Mouse (Mus musculus) heart, embryonic 14.5 days (tissue): ENCODE measurements around the gene Psmg3. TPM values are rescaled to one million over a fixed set of nuclear protein-coding genes. Genes with fewer than 3 reads are reported as not detected.

Experiments used
- ATAC-seq: fragments of 200-750 bp; cut with Nextera tagmentation; 2 replicates; pipeline ENCODE4 v1.8.0; 2017; ENCODE audit warnings: low read depth, moderate TSS enrichment; ENCODE audit not compliant: insufficient number of reproducible peaks, insufficient read depth, low FRiP score
- H3K27ac ChIP-seq, 2 experiments: fragments of 200-500 bp in 1 of 2; fragments of 300-500 bp in 1 of 2; sonication (generic) in 1 of 2; replicated peaks in 1 of 2; 2 replicates each; pipeline ENCODE4 v1.5.1; 2012 to 2014; ENCODE audit warnings: low read depth in 2 of 2, low read length in 2 of 2, control low read depth in 1 of 2, mild to moderate bottlenecking in 1 of 2, mixed read lengths in 1 of 2; ENCODE audit not compliant: control insufficient read depth in 1 of 2, insufficient read depth in 1 of 2
- H3K27me3 ChIP-seq: fragments of 300-500 bp; sonication (generic); 2 replicates; pipeline ENCODE4 v1.6.1; 2014; ENCODE audit warnings: mild to moderate bottlenecking, low read length, control low read depth; ENCODE audit not compliant: control insufficient read depth, insufficient read depth
- H3K36me3 ChIP-seq: fragments of 300-500 bp; sonication (generic); 2 replicates; pipeline ENCODE4 v1.6.1; 2014; ENCODE audit warnings: mild to moderate bottlenecking, control low read depth, low read length, mixed read lengths; ENCODE audit not compliant: control insufficient read depth, insufficient read depth
- H3K4me1 ChIP-seq, 2 experiments: fragments of 200-500 bp in 1 of 2; fragments of 300-500 bp in 1 of 2; sonication (generic) in 1 of 2; 2 replicates each; pipeline ENCODE4 v1.6.1; 2012 to 2014; ENCODE audit warnings: low read length in 2 of 2, control low read depth in 1 of 2, mixed read lengths in 1 of 2; ENCODE audit not compliant: control insufficient read depth in 2 of 2, insufficient read depth in 2 of 2
- H3K4me2 ChIP-seq: fragments of 300-500 bp; sonication (generic); 2 replicates; pipeline ENCODE4 v1.6.1; 2014; ENCODE audit warnings: mild to moderate bottlenecking, low read length
- H3K4me3 ChIP-seq, 2 experiments: fragments of 200-500 bp in 1 of 2; fragments of 300-500 bp in 1 of 2; sonication (generic) in 1 of 2; 2 replicates each; pipeline ENCODE4 v1.5.1; 2012 to 2014; ENCODE audit warnings: low read length in 2 of 2, mild to moderate bottlenecking in 2 of 2, control low read depth in 1 of 2, low read depth in 1 of 2, moderate library complexity in 1 of 2; ENCODE audit not compliant: control insufficient read depth in 1 of 2, insufficient read depth in 1 of 2
- H3K9ac ChIP-seq: fragments of 300-500 bp; sonication (generic); 2 replicates; pipeline ENCODE4 v1.6.1; 2014; ENCODE audit warnings: mild to moderate bottlenecking, low read length
- H3K9me3 ChIP-seq: fragments of 300-500 bp; sonication (generic); 2 replicates; pipeline ENCODE4 v1.6.1; 2016; ENCODE audit warnings: low read length, control low read depth; ENCODE audit not compliant: control insufficient read depth
- WGBS: fragments of 180-500 bp; shearing (Covaris S2); extraction: QIAGEN DNeasy Blood & Tissue Kit; methylation state at CpG from one replicate; pipeline ENCODE4 v1.1.7; 2014; 5-methylcytosine and 5-hydroxymethylcytosine counted together
- polyA plus RNA-seq: library from polyadenylated mRNA; unstranded; fragments of >200 nt; fragmentation: Nextera tagmentation; extraction: Ambion mirVana; gene quantifications from 2 replicates; pipeline ENCODE4 v1.2.1, GENCODE M21; 2014

The Psmg3 gene
- polyA plus RNA-seq, 1 experiment from 2014 or later: 44.5 TPM

GRCm38 (mm10) chr5:139838476-139838892 is 11.8 kb upstream of the Psmg3 start:
- peaks cover 3% of the 10 kb centered on the region for H3K27me3 ChIP-seq
- H3K9ac ChIP-seq: no peak overlapping the region
- no peak overlapping the region for H3K4me3 ChIP-seq
- no peaks in the 10 kb centered on the region for H3K9me3 ChIP-seq
- no peak overlapping the region for H3K27ac ChIP-seq
- no peak; the same call in 1 of the 2 replicates for ATAC-seq
- no peak overlapping the region for H3K4me2 ChIP-seq
- H3K4me1 ChIP-seq: no peaks in the 10 kb centered on the region
- no peaks in the 10 kb centered on the region for H3K36me3 ChIP-seq
- WGBS: 15% methylated on average over 2 of the region's 2 CpGs

GRCm38 (mm10) chr5:139835706-139836105 is 9.0 kb upstream of the Psmg3 start:
- Histone ChIP-seq H3K27ac (no peak overlapping the region), H3K27me3 (no peaks in the 10 kb centered on the region; the same call in 1 of the 2 replicates), H3K4me3 (no peak overlapping the region), H3K4me1 (no peaks in the 10 kb centered on the region), H3K4me2 (no peak overlapping the region), H3K9me3 (no peaks in the 10 kb centered on the region), H3K9ac (no peak overlapping the region), H3K36me3 (no peaks in the 10 kb centered on the region)
- 73% methylated on average over 7 of the region's 7 CpGs for WGBS
- no peak for ATAC-seq

- Histone ChIP-seq H3K9me3 (no peaks in the 10 kb centered on the region), H3K4me1 (no peaks in the 10 kb centered on the region), H3K36me3 (no peaks in the 10 kb centered on the region), H3K27ac (no peak overlapping the region), H3K4me2 (no peak overlapping the region), H3K27me3 (no peaks in the 10 kb centered on the region; the same call in 1 of the 2 replicates), H3K9ac (no peak overlapping the region), H3K4me3 (no peak overlapping the region)
- WGBS: 50% methylated on average over 7 of the region's 7 CpGs
- no peak for ATAC-seq
These were observed 5.4 kb upstream of the Psmg3 start for GRCm38 (mm10) chr5:139832125-139832524.

GRCm38 (mm10) chr5:139830734-139831133 is 4.0 kb upstream of the Psmg3 start:
- no peak overlapping the region for H3K27ac ChIP-seq
- H3K9me3 ChIP-seq: no peaks in the 10 kb centered on the region
- H3K4me3 ChIP-seq: no peak overlapping the region
- no peaks in the 10 kb centered on the region for H3K27me3 ChIP-seq
- no peak overlapping the region for H3K4me2 ChIP-seq
- 83% methylated on average over 3 of the region's 3 CpGs for WGBS
- no peaks in the 10 kb centered on the region for H3K36me3 ChIP-seq
- peaks cover 5 to 6% of the 10 kb centered on the region in 2 experiments for H3K4me1 ChIP-seq
- no peak for ATAC-seq
- H3K9ac ChIP-seq: no peak overlapping the region

GRCm38 (mm10) chr5:139829384-139829783 is 2.7 kb upstream of the Psmg3 start:
- H3K36me3 ChIP-seq: peaks cover 5% of the 10 kb centered on the region; the same call in 1 of the 2 replicates
- ATAC-seq: no peak
- WGBS: 63% methylated on average over 13 of the region's 13 CpGs
- H3K4me1 ChIP-seq: peaks cover 7 to 10% of the 10 kb centered on the region in 2 experiments
- H3K27ac ChIP-seq: no peak overlapping the region
- H3K27me3 ChIP-seq: no peaks in the 10 kb centered on the region
- no peak overlapping the region for H3K9ac ChIP-seq
- no peak overlapping the region for H3K4me2 ChIP-seq
- no peaks in the 10 kb centered on the region for H3K9me3 ChIP-seq
- H3K4me3 ChIP-seq: no peak overlapping the region

- Histone ChIP-seq H3K27ac (no peak overlapping the region), H3K36me3 (peaks cover 21% of the 10 kb centered on the region), H3K9ac (no peak overlapping the region), H3K4me3 (no peak overlapping the region), H3K9me3 (no peaks in the 10 kb centered on the region), H3K4me2 (no peak overlapping the region), H3K27me3 (no peaks in the 10 kb centered on the region), H3K4me1 (peaks cover 7 to 10% of the 10 kb centered on the region in 2 experiments)
- 92% methylated on average over 1 of the region's 1 CpGs for WGBS
- no peak for ATAC-seq
These were observed 908 bp upstream of the Psmg3 start for GRCm38 (mm10) chr5:139827593-139827992.

GRCm38 (mm10) chr5:139825947-139826346 is 738 bp downstream of the Psmg3 start:
- WGBS: 44% methylated on average over 11 of the region's 11 CpGs
- peaks cover 7 to 10% of the 10 kb centered on the region in 2 experiments for H3K4me1 ChIP-seq
- no peaks in the 10 kb centered on the region for H3K9me3 ChIP-seq
- no peaks in the 10 kb centered on the region for H3K27me3 ChIP-seq
- H3K4me3 ChIP-seq: peak overlapping the region; percentile 83 to 100
- peaks cover 29% of the 10 kb centered on the region for H3K36me3 ChIP-seq
- H3K27ac ChIP-seq: no peak overlapping the region
- ATAC-seq: no peak
- H3K4me2 ChIP-seq: peak overlapping the region; percentile 91
- peak overlapping the region; percentile 92 for H3K9ac ChIP-seq

- Histone ChIP-seq H3K36me3 (peaks cover 29% of the 10 kb centered on the region), H3K9me3 (no peaks in the 10 kb centered on the region), H3K4me1 (peaks cover 7 to 10% of the 10 kb centered on the region in 2 experiments), H3K4me2 (no peak overlapping the region), H3K27me3 (no peaks in the 10 kb centered on the region), H3K27ac (no peak overlapping the region), H3K9ac (no peak overlapping the region), H3K4me3 (no peak overlapping the region)
- no peak for ATAC-seq
- 95% methylated on average over 10 of the region's 10 CpGs for WGBS
These were observed 2.2 kb downstream of the Psmg3 start for GRCm38 (mm10) chr5:139824531-139824930.
